In the genomic region with DNA sequence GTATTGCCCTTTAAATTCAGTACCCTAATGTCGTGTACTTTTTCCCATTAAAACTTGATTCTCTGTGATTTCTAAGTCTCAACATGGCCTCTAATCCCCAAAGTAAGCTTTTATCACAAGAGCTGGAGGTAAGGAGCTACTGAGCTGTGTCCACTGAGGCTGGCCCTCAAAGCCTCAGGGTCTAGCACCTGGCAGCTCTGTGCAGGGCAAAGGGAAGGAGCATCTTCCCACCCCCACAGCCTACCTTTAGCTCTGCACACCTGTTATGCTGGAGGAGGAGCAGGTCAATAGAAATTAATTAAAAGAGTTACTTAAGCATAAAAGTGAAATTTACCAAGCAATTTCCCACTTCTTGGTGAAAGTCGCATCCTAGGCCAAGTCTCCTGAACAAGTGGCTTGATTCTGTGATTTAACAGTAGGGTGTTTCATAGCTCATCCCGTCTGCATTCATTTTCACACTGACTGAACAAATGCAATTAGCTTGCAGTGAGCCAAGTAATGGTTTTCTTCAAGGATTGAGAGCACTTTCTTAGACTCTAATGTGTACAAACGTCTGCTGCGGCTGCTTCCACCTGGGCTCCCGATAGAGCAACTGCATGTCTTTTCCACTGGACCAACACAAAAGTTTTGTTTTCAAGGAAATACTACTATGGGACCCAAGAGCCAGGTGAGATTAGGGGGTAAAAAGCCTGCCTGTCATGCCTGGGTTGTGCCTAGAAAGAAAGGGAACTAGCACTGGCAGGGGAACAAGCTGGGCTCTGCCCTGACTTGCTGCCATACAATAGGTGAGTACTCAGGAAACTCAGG, we compare ENCODE assay signal across 23 mouse cellular contexts. TPM values are rescaled to one million over a fixed set of nuclear protein-coding genes. Genes with fewer than 3 reads are reported as not detected.
A peak's percentile ranks its signal among the peaks of the same experiment; 100 is the strongest.
DNase-seq lines count a peak whose midpoint lies in the region; ATAC-seq lines count a peak whose summit lies in the region.
"Had no signal": no experiment of that assay in that cellular context is flagged by ENCODE, and none has a peak within 500 bp of the region (broad histone marks: within the 10 kb centered on the region; RNA-seq: fewer than 3 reads in every experiment).

No protein-coding gene starts in this region.

- 0 out of 2 replicates have a peak, but pooled peaks have one; percentile 41 for ATAC-seq in embryonic facial prominence, embryonic 14.5 days (ENCODE audit: low read depth)
- ATAC-seq in hindbrain, embryonic 16.5 days, result peak; percentile 63; the same call in 1 of the 2 replicates
- no peak for ATAC-seq in hindbrain, embryonic 11.5 days (ENCODE audit: low FRiP score)
- ATAC-seq in neural tube, embryonic 14.5 days (ENCODE audit: low read depth), result peak; percentile 69; the same call in 1 of the 2 replicates
- ATAC-seq: CD4-positive, CD25-positive, alpha-beta regulatory T cell, adult 4 months; forebrain, embryonic 13.5 days had no signal

- H3K36me3 ChIP-seq in embryonic facial prominence, embryonic 14.5 days (ENCODE audit: control insufficient read depth, insufficient read depth, low read length), result no peaks in the 10 kb centered on the region
- no peaks in the 10 kb centered on the region for H3K36me3 ChIP-seq in embryonic facial prominence, embryonic 10.5 days (replicated peaks)
- H3K36me3 ChIP-seq in hindbrain, embryonic 16.5 days (ENCODE audit: control insufficient read depth, insufficient read depth, low read length), result no peaks in the 10 kb centered on the region
- no peaks in the 10 kb centered on the region for H3K36me3 ChIP-seq in hindbrain, embryonic 11.5 days (ENCODE audit: control insufficient read depth, insufficient read depth, low read length)
- H3K36me3 ChIP-seq in neural tube, embryonic 14.5 days (ENCODE audit: control insufficient read depth, insufficient read depth, low read length), result no peaks in the 10 kb centered on the region
- H3K36me3 ChIP-seq: embryonic facial prominence, embryonic 12.5 days; G1E; heart, embryonic 10.5 days had no signal

- no peaks in the 10 kb centered on the region for H3K4me1 ChIP-seq in embryonic facial prominence, embryonic 14.5 days (ENCODE audit: control insufficient read depth, insufficient read depth, low read length)
- H3K4me1 ChIP-seq in embryonic facial prominence, embryonic 10.5 days, result no peaks in the 10 kb centered on the region
- H3K4me1 ChIP-seq in hindbrain, embryonic 16.5 days (ENCODE audit: control insufficient read depth, insufficient read depth, low read depth, low read length), result no peaks in the 10 kb centered on the region
- H3K4me1 ChIP-seq in hindbrain, embryonic 11.5 days (replicated peaks; ENCODE audit: control insufficient read depth, insufficient read depth, low read length), result no peaks in the 10 kb centered on the region
- H3K4me1 ChIP-seq in neural tube, embryonic 14.5 days (ENCODE audit: control insufficient read depth, insufficient read depth, low read length), result no peaks in the 10 kb centered on the region
- H3K4me1 ChIP-seq: embryonic facial prominence, embryonic 12.5 days; heart, embryonic 10.5 days had no signal

- no peak overlapping the region for H3K9ac ChIP-seq in embryonic facial prominence, embryonic 14.5 days (ENCODE audit: low read depth, low read length)
- no peak overlapping the region for H3K9ac ChIP-seq in hindbrain, embryonic 16.5 days (ENCODE audit: low read depth, low read length)
- no peak overlapping the region for H3K9ac ChIP-seq in hindbrain, embryonic 11.5 days (ENCODE audit: low read depth, low read length)
- H3K9ac ChIP-seq in neural tube, embryonic 14.5 days (replicated peaks; ENCODE audit: low read depth, low read length), result no peak overlapping the region
- H3K9ac ChIP-seq: embryonic facial prominence, embryonic 12.5 days; forebrain, embryonic 13.5 days had no signal

- H3K27ac ChIP-seq in embryonic facial prominence, embryonic 14.5 days (replicated peaks; ENCODE audit: low read depth, low read length), result no peak overlapping the region
- H3K27ac ChIP-seq in embryonic facial prominence, embryonic 10.5 days (replicated peaks), result no peak overlapping the region
- no peak overlapping the region for H3K27ac ChIP-seq in hindbrain, embryonic 16.5 days (ENCODE audit: low read depth, low read length)
- no peak overlapping the region for H3K27ac ChIP-seq in hindbrain, embryonic 11.5 days (ENCODE audit: low read depth, low read length)
- no peak overlapping the region for H3K27ac ChIP-seq in neural tube, embryonic 14.5 days (ENCODE audit: low read depth, low read length)
- H3K27ac ChIP-seq: embryonic facial prominence, embryonic 12.5 days; forebrain, embryonic 13.5 days; heart, embryonic 10.5 days had no signal

- no peaks in the 10 kb centered on the region for H3K27me3 ChIP-seq in embryonic facial prominence, embryonic 14.5 days (replicated peaks; ENCODE audit: control insufficient read depth, insufficient read depth, low read length)
- H3K27me3 ChIP-seq in embryonic facial prominence, embryonic 10.5 days (replicated peaks; ENCODE audit: low read depth, poor library complexity, severe bottlenecking), result no peaks in the 10 kb centered on the region
- H3K27me3 ChIP-seq in hindbrain, embryonic 16.5 days (replicated peaks; ENCODE audit: control insufficient read depth, insufficient read depth, low read length), result no peaks in the 10 kb centered on the region
- H3K27me3 ChIP-seq in hindbrain, embryonic 11.5 days (ENCODE audit: control insufficient read depth, insufficient read depth, low read length), result no peaks in the 10 kb centered on the region
- no peaks in the 10 kb centered on the region for H3K27me3 ChIP-seq in neural tube, embryonic 14.5 days (ENCODE audit: control insufficient read depth, insufficient read depth, low read length)
- H3K27me3 ChIP-seq: embryonic facial prominence, embryonic 12.5 days; forebrain, embryonic 13.5 days had no signal

- H3K4me2 ChIP-seq in embryonic facial prominence, embryonic 14.5 days (ENCODE audit: low read depth, low read length), result no peak overlapping the region
- H3K4me2 ChIP-seq in hindbrain, embryonic 16.5 days (ENCODE audit: low read length), result no peak overlapping the region
- no peak overlapping the region for H3K4me2 ChIP-seq in hindbrain, embryonic 11.5 days (replicated peaks; ENCODE audit: low read depth, low read length)
- H3K4me2 ChIP-seq in neural tube, embryonic 14.5 days (ENCODE audit: low read depth, low read length), result no peak overlapping the region
- H3K4me2 ChIP-seq: embryonic facial prominence, embryonic 12.5 days; forebrain, embryonic 13.5 days had no signal

- WGBS in embryonic facial prominence, embryonic 14.5 days, result 70% methylated on average over 6 of the region's 6 CpGs
- 74% methylated on average over 6 of the region's 6 CpGs for WGBS in embryonic facial prominence, embryonic 10.5 days
- WGBS in hindbrain, embryonic 16.5 days, result 56% methylated on average over 6 of the region's 6 CpGs
- 79% methylated on average over 6 of the region's 6 CpGs for WGBS in hindbrain, embryonic 11.5 days
- WGBS in neural tube, embryonic 14.5 days, result 66% methylated on average over 6 of the region's 6 CpGs

- no peaks in the 10 kb centered on the region for H3K9me3 ChIP-seq in embryonic facial prominence, embryonic 14.5 days (ENCODE audit: control insufficient read depth, low read length)
- no peaks in the 10 kb centered on the region for H3K9me3 ChIP-seq in embryonic facial prominence, embryonic 10.5 days
- no peaks in the 10 kb centered on the region for H3K9me3 ChIP-seq in hindbrain, embryonic 16.5 days (ENCODE audit: control insufficient read depth, low read length)
- no peaks in the 10 kb centered on the region for H3K9me3 ChIP-seq in hindbrain, embryonic 11.5 days (ENCODE audit: control insufficient read depth, low read length)
- H3K9me3 ChIP-seq in neural tube, embryonic 14.5 days (ENCODE audit: control insufficient read depth, low read length), result no peaks in the 10 kb centered on the region
- H3K9me3 ChIP-seq: embryonic facial prominence, embryonic 12.5 days; forebrain, embryonic 13.5 days; G1E; heart, embryonic 10.5 days had no signal

- H3K4me3 ChIP-seq in embryonic facial prominence, embryonic 14.5 days (ENCODE audit: low read depth, low read length), result no peak overlapping the region
- no peak overlapping the region for H3K4me3 ChIP-seq in embryonic facial prominence, embryonic 10.5 days
- H3K4me3 ChIP-seq in hindbrain, embryonic 16.5 days (ENCODE audit: low read length), result no peak overlapping the region
- no peak overlapping the region for H3K4me3 ChIP-seq in hindbrain, embryonic 11.5 days (ENCODE audit: low read depth, low read length)
- no peak overlapping the region for H3K4me3 ChIP-seq in neural tube, embryonic 14.5 days (ENCODE audit: low read depth, low read length)
- H3K4me3 ChIP-seq: embryonic facial prominence, embryonic 12.5 days; forebrain, embryonic 13.5 days; heart, embryonic 10.5 days had no signal

- peak; percentile 24 for DNase-seq in embryonic facial prominence, embryonic 14.5 days (ENCODE audit: low spot score)
- no peak for DNase-seq in embryonic facial prominence, embryonic 10.5 days (ENCODE audit: low spot score)
- no peak for DNase-seq in hindbrain, embryonic 11.5 days (ENCODE audit: low spot score)
- no peak for DNase-seq in neural tube, embryonic 10.5 days (ENCODE audit: extremely low spot score, low spot score)
- DNase-seq in frontal cortex, postnatal 14 days (ENCODE audit: low spot score in 2 of 2), result no peak
- DNase-seq: adrenal gland, adult 8-10 months; adrenal gland, postnatal 36 days; B cell, adult 2 months; cerebellum, adult 11 months; cerebellum, adult 8-10 months; cerebellum, postnatal 14 days; embryo, embryonic 11 days; gastrocnemius, postnatal 36 days; heart, adult 18-20 months; heart, postnatal 10 days; kidney, adult 11 months had no signal

RNA-seq across cellular contexts. Expression of a gene that starts 50.6 kb away (rescaled TPM):
- 120 and 132 TPM in 2 replicates for polyA plus RNA-seq in embryonic facial prominence, embryonic 14.5 days (2014; fragmentation: Nextera tagmentation; extraction: Ambion mirVana)
- 45.7 and 46.6 TPM in 2 replicates for polyA plus RNA-seq in embryonic facial prominence, embryonic 10.5 days (2016; fragmentation: Nextera tagmentation; extraction: Ambion mirVana)
- polyA plus RNA-seq in hindbrain, embryonic 16.5 days (2015; fragmentation: Nextera tagmentation; extraction: Ambion mirVana), result 20.9 and 24.8 TPM in 2 replicates
- polyA plus RNA-seq in hindbrain, embryonic 11.5 days (2014; fragmentation: Nextera tagmentation; extraction: Ambion mirVana), result 39.7 and 50.9 TPM in 2 replicates
- 23.0 and 30.5 TPM in 2 replicates for polyA plus RNA-seq in neural tube, embryonic 14.5 days (2014; fragmentation: Nextera tagmentation; extraction: Ambion mirVana)
